Mouse (Mus musculus): Measurements from ENCODE around the gene Frmd4b. TPM values are rescaled to one million over a fixed set of nuclear protein-coding genes. Genes with fewer than 3 reads are reported as not detected.

Frmd4b gene
- polyA plus RNA-seq, 1 experiment from 2014 or later: 34.7 TPM

GRCm38 (mm10) chr6:97250966-97251365, 366.4 kb downstream of the Frmd4b start:
- no peak overlapping the region for H3K9ac ChIP-seq
- H3K4me3 ChIP-seq: no peak overlapping the region
- H3K9me3 ChIP-seq (replicated peaks): no peaks in the 10 kb centered on the region
- H3K27ac ChIP-seq: no peak overlapping the region
- no peak for ATAC-seq
- no peaks in the 10 kb centered on the region for H3K27me3 ChIP-seq
- H3K4me2 ChIP-seq: no peak overlapping the region
- no peaks in the 10 kb centered on the region for H3K36me3 ChIP-seq (ENCODE audit: poor library complexity, severe bottlenecking)
- WGBS: 47% methylated on average over 6 of the region's 6 CpGs
- H3K4me1 ChIP-seq: no peaks in the 10 kb centered on the region

DNA sequence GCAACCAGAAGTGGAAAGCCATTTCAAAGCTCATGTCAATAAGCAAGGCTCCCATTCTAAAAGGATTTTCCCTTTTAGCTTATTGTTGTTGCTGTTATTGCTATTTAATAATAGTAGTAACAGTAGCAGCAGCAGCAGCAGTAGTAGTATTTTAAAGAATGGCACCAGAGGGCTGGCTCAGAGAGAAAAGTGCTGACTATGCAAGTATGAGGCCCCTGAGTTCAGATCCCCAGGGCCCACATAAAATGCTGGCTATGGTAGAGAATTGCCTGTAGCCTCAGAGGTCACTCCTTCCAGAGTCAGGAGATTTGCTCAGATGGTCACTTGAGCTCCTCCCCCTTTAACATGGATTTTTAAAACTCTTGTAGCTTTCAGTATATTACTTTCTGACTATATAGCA, 372.1 kb downstream of the Frmd4b start:
- Histone ChIP-seq H3K27me3 (no peaks in the 10 kb centered on the region), H3K9ac (no peak overlapping the region), H3K4me3 (no peak overlapping the region), H3K4me1 (no peaks in the 10 kb centered on the region), H3K27ac (no peak overlapping the region), H3K9me3 (replicated peaks) (no peaks in the 10 kb centered on the region), H3K36me3 (ENCODE audit: poor library complexity, severe bottlenecking) (no peaks in the 10 kb centered on the region), H3K4me2 (no peak overlapping the region)
- no peak for ATAC-seq

GRCm38 (mm10) chr6:97242522-97242921, 374.8 kb downstream of the Frmd4b start:
- Histone ChIP-seq H3K4me2 (no peak overlapping the region), H3K9ac (no peak overlapping the region)

DNA sequence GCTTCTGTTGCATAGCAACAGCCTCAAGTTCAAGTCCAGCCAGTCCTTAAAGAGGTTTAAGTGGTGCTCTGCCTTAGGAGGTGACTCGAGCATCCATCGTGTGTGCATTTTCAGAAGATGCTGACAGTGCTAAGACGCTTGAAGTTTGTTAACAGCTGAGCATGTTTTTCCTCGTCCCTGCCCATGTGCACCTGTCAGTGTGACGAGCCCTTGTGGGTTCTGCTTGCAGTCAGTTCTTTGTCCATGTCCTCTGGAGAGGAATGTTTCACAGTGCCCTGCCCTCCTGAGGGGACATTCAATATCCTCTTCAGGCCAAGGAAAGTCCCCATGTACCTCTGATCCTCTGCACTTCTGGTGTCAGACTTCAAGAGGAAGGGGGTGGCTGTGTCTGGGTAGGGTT, 377.2 kb downstream of the Frmd4b start:
- Histone ChIP-seq H3K9me3 (replicated peaks) (no peaks in the 10 kb centered on the region), H3K27ac (no peak overlapping the region), H3K36me3 (ENCODE audit: poor library complexity, severe bottlenecking) (0 out of 2 replicates have a peak, but pooled peaks cover 3% of the 10 kb centered on the region), H3K27me3 (no peaks in the 10 kb centered on the region), H3K4me3 (no peak overlapping the region), H3K9ac (no peak overlapping the region), H3K4me1 (no peaks in the 10 kb centered on the region), H3K4me2 (no peak overlapping the region)
- 86% methylated on average over 5 of the region's 5 CpGs for WGBS
- ATAC-seq: no peak

More at GRCm38 (mm10) chr6:97242522-97242921, 374.8 kb downstream of the Frmd4b start:
- no peak for ATAC-seq
- Histone ChIP-seq H3K9me3 (replicated peaks) (no peaks in the 10 kb centered on the region), H3K27me3 (no peaks in the 10 kb centered on the region), H3K27ac (no peak overlapping the region), H3K4me3 (no peak overlapping the region), H3K4me1 (no peaks in the 10 kb centered on the region), H3K36me3 (ENCODE audit: poor library complexity, severe bottlenecking) (no peaks in the 10 kb centered on the region)
- 93% methylated on average over 4 of the region's 4 CpGs for WGBS

- H3K4me1 ChIP-seq: no peaks in the 10 kb centered on the region
- H3K9me3 ChIP-seq (replicated peaks): no peaks in the 10 kb centered on the region
- peaks cover 10% of the 10 kb centered on the region; the same call in 1 of the 2 replicates for H3K36me3 ChIP-seq (ENCODE audit: poor library complexity, severe bottlenecking)
- no peaks in the 10 kb centered on the region for H3K27me3 ChIP-seq
- H3K27ac ChIP-seq: no peak overlapping the region
- H3K4me3 ChIP-seq: no peak overlapping the region
- 94% methylated on average over 6 of the region's 6 CpGs for WGBS
- H3K9ac ChIP-seq: no peak overlapping the region
- ATAC-seq: no peak
- no peak overlapping the region for H3K4me2 ChIP-seq
Measured at GRCm38 (mm10) chr6:97239360-97239759, 378.0 kb downstream of the Frmd4b start.

Other genes with a start within 250 kb of the Frmd4b start
- gene Mitf, start 189.5 kb upstream of the Frmd4b start, polyA plus RNA-seq (2015; fragmentation: Nextera tagmentation; extraction: Ambion mirVana): 1.0 and 1.8 TPM in 2 replicates

Data from forebrain, embryonic 13.5 days (tissue).